Mouse (Mus musculus): ENCODE data around the gene Pnmt.

DNA sequence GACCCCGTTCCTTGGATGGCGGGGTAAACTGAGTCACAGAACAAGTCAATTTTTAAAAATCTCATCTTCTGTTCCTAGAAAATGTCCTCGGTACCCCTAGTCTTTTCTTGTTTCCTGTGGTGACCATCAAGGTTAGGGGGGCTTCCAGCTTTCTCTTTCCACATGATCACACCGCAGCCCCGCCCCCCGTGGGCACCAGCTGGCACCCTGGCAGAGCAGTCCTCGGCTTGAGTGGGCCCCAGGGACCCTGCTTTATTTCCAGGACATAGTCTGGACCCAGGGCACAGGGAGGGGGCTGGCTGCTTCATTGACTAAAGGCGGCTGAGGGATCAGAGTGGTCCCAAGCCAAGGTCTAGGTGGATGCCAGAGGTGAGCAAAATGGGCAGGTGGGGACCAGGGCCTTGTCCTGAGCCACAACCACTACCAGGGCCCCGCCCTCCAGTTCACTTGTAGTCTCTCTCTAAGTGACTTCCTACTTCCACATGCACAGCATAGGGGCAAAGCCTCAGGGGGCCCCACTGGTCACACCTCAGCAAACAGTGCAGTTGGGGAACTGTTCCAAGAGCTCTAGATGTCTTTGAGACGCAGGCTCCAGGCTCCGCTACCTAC is 46.5 kb upstream of the Pnmt start:
- TF ChIP-seq GATA1 (IDR thresholded peaks at IDR 0.05; ENCODE audit: low read length) (no peak), TAL1 (IDR thresholded peaks at IDR 0.05; ENCODE audit: low read length) (no peak)
